Mouse (Mus musculus) C2C12 (cell line): Measurements from ENCODE around the gene Eef2.
A peak's percentile ranks its signal among the peaks of the same experiment; 100 is the strongest.

Experiments used
- CEBPB ChIP-seq: IDR thresholded peaks from one replicate; pipeline ENCODE4 v1.6.1; 2011; ENCODE audit warnings: low read depth, mild to moderate bottlenecking, control low read depth, moderate library complexity
- CTCF ChIP-seq: IDR thresholded peaks from one replicate; pipeline ENCODE4 v1.5.1; 2011; ENCODE audit not compliant: control insufficient read depth, insufficient read depth, insufficient read length
- FOSL1 ChIP-seq: IDR thresholded peaks from one replicate; pipeline ENCODE4 v1.8.0; 2011; ENCODE audit warnings: mild to moderate bottlenecking, low read length; ENCODE audit not compliant: poor library complexity, insufficient read depth, severe bottlenecking
- MAX ChIP-seq: IDR thresholded peaks from one replicate; pipeline ENCODE4 v1.6.1; 2011; ENCODE audit warnings: mild to moderate bottlenecking, control low read depth
- MYOD1 ChIP-seq: IDR thresholded peaks from one replicate; pipeline ENCODE4 v1.6.1; 2011; ENCODE audit warnings: low read depth; ENCODE audit not compliant: control insufficient read depth, insufficient read length
- MYOG ChIP-seq: IDR thresholded peaks from one replicate; pipeline ENCODE4 v1.6.1; 2011; ENCODE audit not compliant: control insufficient read depth, insufficient read length; ENCODE audit errors: extremely low read depth
- USF1 ChIP-seq: IDR thresholded peaks from one replicate; pipeline ENCODE4 v1.6.1; 2011; ENCODE audit warnings: low read depth, mild to moderate bottlenecking, control low read depth, moderate library complexity

- no peak for TF ChIP-seq CTCF
- TF ChIP-seq CEBPB: peak; percentile 69
- no peak for TF ChIP-seq USF1
- no peak for TF ChIP-seq MYOG
- no peak for TF ChIP-seq MAX
- no peak for TF ChIP-seq MYOD1
- TF ChIP-seq FOSL1: no peak
Observed at GRCm38 (mm10) chr10:81137252-81138130, 38.9 kb upstream of the Eef2 start.
